Mouse (Mus musculus) CD8-positive naive resting alpha-beta T cell, adult 2 months (primary cell): ENCODE results near the gene Prim1.

Experiments used
- DNase-seq, 2 experiments: peaks; one replicate each; pipeline ENCODE4 v3.0.0; 2022; ENCODE audit warnings: low read depth in 2 of 2, low spot score in 2 of 2

Gene Prim1

GRCm38 (mm10) chr10:128015068-128015934 is at the start of gene Prim1:
TSS of gene Prim1 (plus strand) at chr10:128015168.
- DNase-seq = peak; percentile 60 to 73

- no peak for DNase-seq
Observed at GRCm38 (mm10) chr10:127966506-127966905, 48.5 kb upstream of the Prim1 start.

- no peak for DNase-seq
Observed at GRCm38 (mm10) chr10:127969820-127970219, 45.1 kb upstream of the Prim1 start.

- no peak for DNase-seq
Observed at GRCm38 (mm10) chr10:127970359-127970831, 44.6 kb upstream of the Prim1 start.

- DNase-seq = no peak
Observed at GRCm38 (mm10) chr10:127971135-127971534, 43.8 kb upstream of the Prim1 start.

- no peak for DNase-seq
Observed at GRCm38 (mm10) chr10:127974062-127974461, 40.9 kb upstream of the Prim1 start.

GRCm38 (mm10) chr10:127975503-127975902 is 39.5 kb upstream of the Prim1 start:
- DNase-seq = no peak

- no peak for DNase-seq
Observed at GRCm38 (mm10) chr10:127984650-127985049, 30.3 kb upstream of the Prim1 start.

GRCm38 (mm10) chr10:127985601-127986000 is 29.4 kb upstream of the Prim1 start:
- no peak for DNase-seq

- no peak for DNase-seq
Observed at GRCm38 (mm10) chr10:127996690-127997089, 18.3 kb upstream of the Prim1 start.

GRCm38 (mm10) chr10:127998260-127998659 is 16.7 kb upstream of the Prim1 start:
- DNase-seq = no peak

- no peak for DNase-seq
Observed at GRCm38 (mm10) chr10:128003281-128003801, 11.6 kb upstream of the Prim1 start.

GRCm38 (mm10) chr10:128004918-128005317 is 10.1 kb upstream of the Prim1 start:
- no peak for DNase-seq

- no peak for DNase-seq
Observed at GRCm38 (mm10) chr10:128005479-128005878, 9.5 kb upstream of the Prim1 start.

GRCm38 (mm10) chr10:128007446-128007845 is 7.5 kb upstream of the Prim1 start, which contains the start of gene Hsd17b6:
TSS of gene Hsd17b6 (minus strand) at chr10:128007611.
- DNase-seq = no peak

- DNase-seq = peak; percentile 69 to 78
Observed at GRCm38 (mm10) chr10:128008207-128008889, 6.6 kb upstream of the Prim1 start.

GRCm38 (mm10) chr10:128009735-128010134 is 5.2 kb upstream of the Prim1 start:
- no peak for DNase-seq

- no peak for DNase-seq
Observed at GRCm38 (mm10) chr10:128022196-128022595, 7.2 kb downstream of the Prim1 start.

- no peak for DNase-seq
Observed at GRCm38 (mm10) chr10:128023496-128023895, 8.5 kb downstream of the Prim1 start.

GRCm38 (mm10) chr10:128029931-128030330 is 15.0 kb downstream of the Prim1 start:
- DNase-seq = no peak

- DNase-seq = no peak
Observed at GRCm38 (mm10) chr10:128030860-128031259, 15.9 kb downstream of the Prim1 start.
